Mouse (Mus musculus): ENCODE data around the gene Zfp872.

DNA sequence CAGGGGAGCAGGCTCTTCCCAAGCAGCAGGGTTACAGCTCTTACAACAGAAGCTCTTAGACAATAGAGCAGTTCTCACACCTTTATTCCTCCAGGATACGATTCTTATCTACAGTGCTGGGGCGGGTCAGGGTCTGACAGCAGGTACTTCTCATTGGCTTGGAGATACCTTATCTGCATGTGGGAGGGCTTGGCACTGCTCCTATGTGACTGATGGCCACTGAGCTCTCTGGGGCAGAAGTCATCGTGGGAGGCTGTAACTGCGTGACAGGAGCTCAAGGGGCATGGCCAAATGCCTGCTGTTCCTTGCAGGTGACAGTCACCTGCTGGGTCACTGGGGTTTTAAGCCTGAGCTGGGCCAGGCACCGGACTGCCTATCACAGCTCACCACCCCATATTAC, 8.5 kb downstream of the Zfp872 start:
- no peak for TF ChIP-seq CTCF (IDR thresholded peaks at IDR 0.05; ENCODE audit: insufficient read depth, low read depth, low read length)
- no peak for TF ChIP-seq POLR2A (IDR thresholded peaks at IDR 0.05; ENCODE audit: insufficient read depth, low read depth, low read length)

Measured in olfactory bulb, adult 2 months (tissue).